Mouse (Mus musculus): ENCODE data around the gene Gm12216. TPM values are rescaled to one million over a fixed set of nuclear protein-coding genes. Genes with fewer than 3 reads are reported as not detected.
A peak's percentile ranks its signal among the peaks of the same experiment; 100 is the strongest.

Gene Gm12216
- polyA plus RNA-seq, 1 experiment from 2014 or later, result 1.9 TPM

- Histone ChIP-seq H3K4me1 (replicated peaks; ENCODE audit: control insufficient read depth, insufficient read depth) (0 out of 2 replicates have a peak, but pooled peaks cover 4% of the 10 kb centered on the region), H3K4me2 (replicated peaks; ENCODE audit: low read depth) (no peak overlapping the region), H3K9me3 (ENCODE audit: control insufficient read depth, low read length) (no peaks in the 10 kb centered on the region), H3K4me3 (ENCODE audit: low read depth, low read length) (no peak overlapping the region), H3K36me3 (ENCODE audit: control insufficient read depth, insufficient read depth, low read length) (no peaks in the 10 kb centered on the region), H3K9ac (ENCODE audit: low read length) (no peak overlapping the region), H3K27me3 (ENCODE audit: control insufficient read depth, insufficient read depth, low read length) (no peaks in the 10 kb centered on the region), H3K27ac (replicated peaks) (peak overlapping the region; percentile 18; the same call in 1 of the 2 replicates)
- TF ChIP-seq EP300 (optimal IDR thresholded peaks at IDR 0.05) (no peak), CTCF (IDR thresholded peaks at IDR 0.05; ENCODE audit: low read depth) (no peak)
- DNase-seq (ENCODE audit: low spot score) (peak; percentile 48), ATAC-seq (ENCODE audit: low FRiP score, low TSS enrichment) (peak; percentile 57)
- WGBS, result 7% methylated on average over 5 of the region's 5 CpGs
Measured at GRCm38 (mm10) chr11:53853665-53854064, 5.4 kb downstream of the Gm12216 start.

GRCm38 (mm10) chr11:53851795-53852194, 7.3 kb downstream of the Gm12216 start:
- no peaks in the 10 kb centered on the region for H3K9me3 ChIP-seq (ENCODE audit: control insufficient read depth, low read length)
- 0 out of 2 replicates have a peak, but pooled peaks cover 4% of the 10 kb centered on the region for H3K4me1 ChIP-seq (replicated peaks; ENCODE audit: control insufficient read depth, insufficient read depth)
- WGBS, result 45% methylated on average over 5 of the region's 5 CpGs
- no peak overlapping the region for H3K9ac ChIP-seq (ENCODE audit: low read length)
- no peaks in the 10 kb centered on the region for H3K27me3 ChIP-seq (ENCODE audit: control insufficient read depth, insufficient read depth, low read length)
- TF ChIP-seq EP300 (optimal IDR thresholded peaks at IDR 0.05) (no peak), CTCF (IDR thresholded peaks at IDR 0.05; ENCODE audit: low read depth) (no peak)
- DNase-seq (ENCODE audit: low spot score) (peak; percentile 57), ATAC-seq (ENCODE audit: low FRiP score, low TSS enrichment) (peak; percentile 60; the same call in 1 of the 2 replicates)
- no peak overlapping the region for H3K27ac ChIP-seq (replicated peaks)
- no peak overlapping the region for H3K4me2 ChIP-seq (replicated peaks; ENCODE audit: low read depth)
- H3K36me3 ChIP-seq (ENCODE audit: control insufficient read depth, insufficient read depth, low read length), result no peaks in the 10 kb centered on the region
- no peak overlapping the region for H3K4me3 ChIP-seq (ENCODE audit: low read depth, low read length)

GRCm38 (mm10) chr11:53849588-53850320, 9.3 kb downstream of the Gm12216 start:
- Histone ChIP-seq H3K4me1 (replicated peaks; ENCODE audit: control insufficient read depth, insufficient read depth) (0 out of 2 replicates have a peak, but pooled peaks cover 4% of the 10 kb centered on the region), H3K9me3 (ENCODE audit: control insufficient read depth, low read length) (no peaks in the 10 kb centered on the region), H3K9ac (ENCODE audit: low read length) (no peak overlapping the region), H3K4me3 (ENCODE audit: low read depth, low read length) (no peak overlapping the region), H3K27me3 (ENCODE audit: control insufficient read depth, insufficient read depth, low read length) (no peaks in the 10 kb centered on the region), H3K36me3 (ENCODE audit: control insufficient read depth, insufficient read depth, low read length) (no peaks in the 10 kb centered on the region), H3K27ac (replicated peaks) (0 out of 2 replicates have a peak overlapping the region, but pooled peaks have one; percentile 9), H3K4me2 (replicated peaks; ENCODE audit: low read depth) (no peak overlapping the region)
- peak; percentile 86 for DNase-seq (ENCODE audit: low spot score)
- ATAC-seq (ENCODE audit: low FRiP score, low TSS enrichment), result peak; percentile 82
- 34% methylated on average over 9 of the region's 9 CpGs for WGBS
- no peak for TF ChIP-seq EP300 (optimal IDR thresholded peaks at IDR 0.05)
- TF ChIP-seq CTCF (IDR thresholded peaks at IDR 0.05; ENCODE audit: low read depth), result peak; percentile 90

- no peak for DNase-seq (ENCODE audit: low spot score)
- no peak for ATAC-seq (ENCODE audit: low FRiP score, low TSS enrichment)
- Histone ChIP-seq H3K27ac (replicated peaks) (no peak overlapping the region), H3K4me2 (replicated peaks; ENCODE audit: low read depth) (no peak overlapping the region), H3K36me3 (ENCODE audit: control insufficient read depth, insufficient read depth, low read length) (no peaks in the 10 kb centered on the region), H3K4me3 (ENCODE audit: low read depth, low read length) (no peak overlapping the region), H3K4me1 (replicated peaks; ENCODE audit: control insufficient read depth, insufficient read depth) (no peaks in the 10 kb centered on the region), H3K9ac (ENCODE audit: low read length) (no peak overlapping the region), H3K27me3 (ENCODE audit: control insufficient read depth, insufficient read depth, low read length) (no peaks in the 10 kb centered on the region), H3K9me3 (ENCODE audit: control insufficient read depth, low read length) (no peaks in the 10 kb centered on the region)
- 74% methylated on average over 6 of the region's 6 CpGs for WGBS
- TF ChIP-seq CTCF (IDR thresholded peaks at IDR 0.05; ENCODE audit: low read depth), result no peak
- no peak for TF ChIP-seq EP300 (optimal IDR thresholded peaks at IDR 0.05)
Measured at GRCm38 (mm10) chr11:53845680-53846079, 13.4 kb downstream of the Gm12216 start.

- H3K27ac ChIP-seq (replicated peaks), result no peak overlapping the region
- H3K4me2 ChIP-seq (replicated peaks; ENCODE audit: low read depth), result no peak overlapping the region
- TF ChIP-seq EP300 (optimal IDR thresholded peaks at IDR 0.05) (no peak), CTCF (IDR thresholded peaks at IDR 0.05; ENCODE audit: low read depth) (no peak)
- H3K9ac ChIP-seq (ENCODE audit: low read length), result no peak overlapping the region
- H3K27me3 ChIP-seq (ENCODE audit: control insufficient read depth, insufficient read depth, low read length), result no peaks in the 10 kb centered on the region
- no peak for ATAC-seq (ENCODE audit: low FRiP score, low TSS enrichment)
- H3K9me3 ChIP-seq (ENCODE audit: control insufficient read depth, low read length), result no peaks in the 10 kb centered on the region
- no peaks in the 10 kb centered on the region for H3K36me3 ChIP-seq (ENCODE audit: control insufficient read depth, insufficient read depth, low read length)
- no peak for DNase-seq (ENCODE audit: low spot score)
- H3K4me1 ChIP-seq (replicated peaks; ENCODE audit: control insufficient read depth, insufficient read depth), result 0 out of 2 replicates have a peak, but pooled peaks cover 3% of the 10 kb centered on the region
- no peak overlapping the region for H3K4me3 ChIP-seq (ENCODE audit: low read depth, low read length)
- WGBS, result 72% methylated on average over 10 of the region's 10 CpGs
Measured at GRCm38 (mm10) chr11:53843106-53843505, 15.9 kb downstream of the Gm12216 start.

GRCm38 (mm10) chr11:53842161-53842581, 16.9 kb downstream of the Gm12216 start:
- ATAC-seq (ENCODE audit: low FRiP score, low TSS enrichment) (no peak), DNase-seq (ENCODE audit: low spot score) (no peak)
- H3K27ac ChIP-seq (replicated peaks), result no peak overlapping the region
- TF ChIP-seq EP300 (optimal IDR thresholded peaks at IDR 0.05) (no peak), CTCF (IDR thresholded peaks at IDR 0.05; ENCODE audit: low read depth) (no peak)
- no peaks in the 10 kb centered on the region for H3K9me3 ChIP-seq (ENCODE audit: control insufficient read depth, low read length)
- WGBS, result 70% methylated on average over 4 of the region's 4 CpGs
- no peak overlapping the region for H3K9ac ChIP-seq (ENCODE audit: low read length)
- no peak overlapping the region for H3K4me3 ChIP-seq (ENCODE audit: low read depth, low read length)
- H3K27me3 ChIP-seq (ENCODE audit: control insufficient read depth, insufficient read depth, low read length), result no peaks in the 10 kb centered on the region
- H3K4me2 ChIP-seq (replicated peaks; ENCODE audit: low read depth), result no peak overlapping the region
- H3K36me3 ChIP-seq (ENCODE audit: control insufficient read depth, insufficient read depth, low read length), result no peaks in the 10 kb centered on the region
- 0 out of 2 replicates have a peak, but pooled peaks cover 3% of the 10 kb centered on the region for H3K4me1 ChIP-seq (replicated peaks; ENCODE audit: control insufficient read depth, insufficient read depth)
